Mouse (Mus musculus): Measurements from ENCODE around the gene Pacs1. TPM values are rescaled to one million over a fixed set of nuclear protein-coding genes. Genes with fewer than 3 reads are reported as not detected.

The Pacs1 gene
- polyA plus RNA-seq, 1 experiment from 2014 or later = 28.9 TPM

- under 1% methylated on average over 46 of the region's 46 CpGs for WGBS
Observed at GRCm38 (mm10) chr19:5294972-5295735, 22.2 kb upstream of the Pacs1 start, which contains the start of gene Sf3b2. Gene Sf3b2 (minus strand): TSS chr19:5295455.

GRCm38 (mm10) chr19:5278381-5278780 is 5.5 kb upstream of the Pacs1 start:
- Histone ChIP-seq H3K27ac (no peak overlapping the region), H3K4me1 (peaks cover 11% of the 10 kb centered on the region), H3K36me3 (peaks cover 87% of the 10 kb centered on the region), H3K4me2 (replicated peaks) (no peak overlapping the region), H3K9me3 (no peaks in the 10 kb centered on the region), H3K9ac (no peak overlapping the region), H3K27me3 (no peaks in the 10 kb centered on the region), H3K4me3 (no peak overlapping the region)
- no peak for ATAC-seq (ENCODE audit: low FRiP score, low read depth)
- WGBS = 73% methylated on average over 8 of the region's 8 CpGs

More at GRCm38 (mm10) chr19:5294972-5295735, 22.2 kb upstream of the Pacs1 start, which contains the start of gene Sf3b2:
- peak; percentile 95 for ATAC-seq (ENCODE audit: low FRiP score, low read depth)
- no peaks in the 10 kb centered on the region for H3K27me3 ChIP-seq
- peak within 1 kb of the TSS; percentile 87 for H3K27ac ChIP-seq
- H3K36me3 ChIP-seq = peaks cover 39% of the 10 kb centered on the region
- peak within 1 kb of the TSS; percentile 86 for H3K9ac ChIP-seq
- H3K4me3 ChIP-seq = peak within 1 kb of the TSS; percentile 88
- peaks cover 43% of the 10 kb centered on the region for H3K4me1 ChIP-seq
- H3K4me2 ChIP-seq (replicated peaks) = peak within 1 kb of the TSS; percentile 95
- no peaks in the 10 kb centered on the region for H3K9me3 ChIP-seq

GRCm38 (mm10) chr19:5277140-5277539 is 4.2 kb upstream of the Pacs1 start:
- Histone ChIP-seq H3K27me3 (no peaks in the 10 kb centered on the region), H3K9me3 (no peaks in the 10 kb centered on the region), H3K4me3 (no peak overlapping the region), H3K27ac (no peak overlapping the region), H3K9ac (no peak overlapping the region), H3K4me1 (peaks cover 12% of the 10 kb centered on the region), H3K4me2 (replicated peaks) (no peak overlapping the region), H3K36me3 (peaks cover 75% of the 10 kb centered on the region)
- no peak for ATAC-seq (ENCODE audit: low FRiP score, low read depth)
- WGBS = 84% methylated on average over 3 of the region's 3 CpGs

GRCm38 (mm10) chr19:5276531-5276930 is 3.6 kb upstream of the Pacs1 start:
- ATAC-seq (ENCODE audit: low FRiP score, low read depth) = no peak
- 91% methylated on average over 2 of the region's 2 CpGs for WGBS
- Histone ChIP-seq H3K27me3 (no peaks in the 10 kb centered on the region), H3K36me3 (peaks cover 69% of the 10 kb centered on the region), H3K4me2 (replicated peaks) (no peak overlapping the region), H3K27ac (no peak overlapping the region), H3K4me1 (peaks cover 18% of the 10 kb centered on the region), H3K4me3 (no peak overlapping the region), H3K9ac (no peak overlapping the region), H3K9me3 (no peaks in the 10 kb centered on the region)

GRCm38 (mm10) chr19:5275736-5276135 is 2.8 kb upstream of the Pacs1 start:
- H3K4me2 ChIP-seq (replicated peaks) = no peak overlapping the region
- no peak overlapping the region for H3K4me3 ChIP-seq
- H3K4me1 ChIP-seq = peaks cover 24% of the 10 kb centered on the region
- WGBS = 89% methylated on average over 5 of the region's 5 CpGs
- no peak overlapping the region for H3K9ac ChIP-seq
- peaks cover 61% of the 10 kb centered on the region for H3K36me3 ChIP-seq
- H3K27me3 ChIP-seq = no peaks in the 10 kb centered on the region
- H3K9me3 ChIP-seq = no peaks in the 10 kb centered on the region
- H3K27ac ChIP-seq = no peak overlapping the region
- no peak for ATAC-seq (ENCODE audit: low FRiP score, low read depth)

GRCm38 (mm10) chr19:5274641-5275040 is 1.7 kb upstream of the Pacs1 start:
- Histone ChIP-seq H3K9ac (no peak overlapping the region), H3K9me3 (no peaks in the 10 kb centered on the region), H3K4me1 (peaks cover 33% of the 10 kb centered on the region), H3K36me3 (peaks cover 55% of the 10 kb centered on the region), H3K27ac (no peak overlapping the region), H3K27me3 (no peaks in the 10 kb centered on the region), H3K4me2 (replicated peaks) (no peak overlapping the region), H3K4me3 (no peak overlapping the region)
- WGBS = 91% methylated on average over 13 of the region's 13 CpGs
- ATAC-seq (ENCODE audit: low FRiP score, low read depth) = no peak

- WGBS = 64% methylated on average over 4 of the region's 4 CpGs
- peak overlapping the region; percentile 95 for H3K9ac ChIP-seq
- H3K27ac ChIP-seq = peak overlapping the region; percentile 93
- H3K4me3 ChIP-seq = peak overlapping the region; percentile 94
- no peak for ATAC-seq (ENCODE audit: low FRiP score, low read depth)
- no peaks in the 10 kb centered on the region for H3K27me3 ChIP-seq
- no peaks in the 10 kb centered on the region for H3K9me3 ChIP-seq
- peaks cover 33% of the 10 kb centered on the region for H3K4me1 ChIP-seq
- peak overlapping the region; percentile 91 for H3K4me2 ChIP-seq (replicated peaks)
- peaks cover 48% of the 10 kb centered on the region for H3K36me3 ChIP-seq
Observed at GRCm38 (mm10) chr19:5273916-5274315, 997 bp upstream of the Pacs1 start.

- H3K27me3 ChIP-seq = no peaks in the 10 kb centered on the region
- no peaks in the 10 kb centered on the region for H3K9me3 ChIP-seq
- peaks cover 32% of the 10 kb centered on the region for H3K36me3 ChIP-seq
- H3K27ac ChIP-seq = peak overlapping the region; percentile 93
- 1% methylated on average over 30 of the region's 30 CpGs for WGBS
- H3K4me3 ChIP-seq = peak overlapping the region; percentile 94
- ATAC-seq (ENCODE audit: low FRiP score, low read depth) = peak; percentile 30
- peak overlapping the region; percentile 95 for H3K9ac ChIP-seq
- H3K4me1 ChIP-seq = peaks cover 33% of the 10 kb centered on the region
- peak overlapping the region; percentile 91 for H3K4me2 ChIP-seq (replicated peaks)
Observed at GRCm38 (mm10) chr19:5272326-5272795, 558 bp downstream of the Pacs1 start.

- H3K9ac ChIP-seq = peak overlapping the region; percentile 95; the same call in 1 of the 2 replicates
- no peak overlapping the region for H3K27ac ChIP-seq
- WGBS = 41% methylated on average over 1 of the region's 1 CpGs
- H3K9me3 ChIP-seq = no peaks in the 10 kb centered on the region
- H3K27me3 ChIP-seq = no peaks in the 10 kb centered on the region
- H3K4me3 ChIP-seq = peak overlapping the region; percentile 94
- ATAC-seq (ENCODE audit: low FRiP score, low read depth) = no peak
- peak overlapping the region; percentile 91 for H3K4me2 ChIP-seq (replicated peaks)
- H3K4me1 ChIP-seq = peaks cover 33% of the 10 kb centered on the region
- H3K36me3 ChIP-seq = peaks cover 26% of the 10 kb centered on the region
Observed at GRCm38 (mm10) chr19:5271430-5271829, 1.5 kb downstream of the Pacs1 start.

- WGBS = 88% methylated on average over 5 of the region's 5 CpGs
- no peak overlapping the region for H3K9ac ChIP-seq
- H3K4me2 ChIP-seq (replicated peaks) = no peak overlapping the region
- H3K36me3 ChIP-seq = peaks cover 11% of the 10 kb centered on the region
- no peaks in the 10 kb centered on the region for H3K27me3 ChIP-seq
- no peak overlapping the region for H3K27ac ChIP-seq
- peaks cover 32% of the 10 kb centered on the region for H3K4me1 ChIP-seq
- no peak overlapping the region for H3K4me3 ChIP-seq
- no peak for ATAC-seq (ENCODE audit: low FRiP score, low read depth)
- no peaks in the 10 kb centered on the region for H3K9me3 ChIP-seq
Observed at GRCm38 (mm10) chr19:5269392-5269791, 3.5 kb downstream of the Pacs1 start.

GRCm38 (mm10) chr19:5268875-5269274 is 4.0 kb downstream of the Pacs1 start:
- WGBS = 90% methylated on average over 3 of the region's 3 CpGs
- Histone ChIP-seq H3K27me3 (no peaks in the 10 kb centered on the region), H3K9me3 (no peaks in the 10 kb centered on the region), H3K4me2 (replicated peaks) (no peak overlapping the region), H3K27ac (no peak overlapping the region), H3K9ac (no peak overlapping the region), H3K36me3 (peaks cover 6% of the 10 kb centered on the region), H3K4me1 (peaks cover 27% of the 10 kb centered on the region), H3K4me3 (no peak overlapping the region)
- no peak for ATAC-seq (ENCODE audit: low FRiP score, low read depth)

- peaks cover 4% of the 10 kb centered on the region; the same call in 1 of the 2 replicates for H3K36me3 ChIP-seq
- H3K27ac ChIP-seq = no peak overlapping the region
- no peak for ATAC-seq (ENCODE audit: low FRiP score, low read depth)
- no peak overlapping the region for H3K4me3 ChIP-seq
- no peak overlapping the region for H3K9ac ChIP-seq
- H3K4me1 ChIP-seq = peaks cover 22% of the 10 kb centered on the region
- no peak overlapping the region for H3K4me2 ChIP-seq (replicated peaks)
- no peaks in the 10 kb centered on the region for H3K27me3 ChIP-seq
- no peaks in the 10 kb centered on the region for H3K9me3 ChIP-seq
Observed at GRCm38 (mm10) chr19:5268017-5268416, 4.9 kb downstream of the Pacs1 start.

Data from limb, embryonic 13.5 days (tissue).